Mouse (Mus musculus) retina, adult 2 months (tissue): Measurements from ENCODE around the gene Acvrl1.
A peak's percentile ranks its signal among the peaks of the same experiment; 100 is the strongest.

Experiments
- DNase-seq: peaks from one replicate; pipeline ENCODE4 v3.0.0-alpha.2; 2012; ENCODE audit warnings: low read depth, low spot score

Gene Acvrl1

DNA sequence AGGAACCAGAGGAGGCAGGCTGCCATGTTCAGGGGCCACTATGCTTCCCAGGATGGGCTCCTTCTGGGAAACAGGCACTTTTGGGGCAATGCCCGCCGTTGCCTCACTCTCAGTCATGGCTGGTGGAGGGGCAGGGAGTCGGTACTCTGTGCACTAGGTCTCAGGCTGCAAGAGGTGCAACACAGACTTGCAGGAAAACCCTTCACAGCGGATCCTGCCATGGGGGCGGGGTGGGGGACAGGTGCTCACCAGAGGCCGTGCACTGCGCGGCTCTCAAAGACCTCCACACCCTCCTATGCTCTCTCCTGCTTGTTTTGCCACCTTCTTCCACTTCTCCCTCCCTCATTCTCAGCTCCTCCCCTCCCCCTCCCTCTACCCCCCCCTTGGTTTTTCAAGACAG lies 14.3 kb downstream of the Acvrl1 start:
- DNase-seq = no peak

DNA sequence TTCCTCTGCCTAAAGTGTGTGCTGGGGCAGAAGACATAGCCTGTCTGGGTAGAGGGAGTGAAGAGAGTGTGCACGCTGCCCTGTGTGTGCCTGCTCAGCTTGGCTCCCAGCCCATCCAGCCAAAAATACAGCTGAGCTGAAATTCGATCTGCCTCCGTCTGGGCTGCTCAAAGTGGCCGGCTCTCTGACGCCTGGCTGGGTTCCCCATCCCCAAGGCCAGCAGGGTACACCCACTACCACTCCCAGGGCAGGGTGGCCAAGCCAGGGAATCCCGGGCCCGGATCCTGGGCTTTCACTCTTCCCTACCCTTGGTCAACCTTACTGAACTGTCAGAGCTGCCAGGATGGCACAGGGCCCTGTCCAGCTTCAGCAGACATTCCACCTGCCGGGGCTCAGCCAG lies 15.2 kb downstream of the Acvrl1 start:
- DNase-seq = no peak

DNA sequence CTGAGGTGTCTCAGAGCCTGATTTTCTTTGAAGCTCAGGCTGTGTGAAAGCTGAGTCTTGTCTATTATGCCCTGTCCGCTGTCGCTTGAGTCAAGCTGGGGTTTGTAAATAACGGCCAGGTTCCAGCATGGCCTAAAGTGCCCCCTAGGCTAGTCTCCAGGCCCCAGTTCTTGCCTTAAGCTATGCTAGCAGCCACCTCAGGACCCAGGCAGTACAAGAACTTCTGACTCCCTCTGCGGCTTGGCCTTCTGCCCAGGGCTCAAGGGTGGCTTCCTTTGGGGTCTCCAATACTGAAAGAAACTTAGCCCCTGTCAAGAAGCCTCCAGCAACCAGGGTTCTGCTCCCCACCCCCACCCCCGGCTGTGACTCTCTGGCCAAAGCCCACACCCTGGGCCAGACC lies 15.9 kb downstream of the Acvrl1 start:
- DNase-seq = no peak

DNA sequence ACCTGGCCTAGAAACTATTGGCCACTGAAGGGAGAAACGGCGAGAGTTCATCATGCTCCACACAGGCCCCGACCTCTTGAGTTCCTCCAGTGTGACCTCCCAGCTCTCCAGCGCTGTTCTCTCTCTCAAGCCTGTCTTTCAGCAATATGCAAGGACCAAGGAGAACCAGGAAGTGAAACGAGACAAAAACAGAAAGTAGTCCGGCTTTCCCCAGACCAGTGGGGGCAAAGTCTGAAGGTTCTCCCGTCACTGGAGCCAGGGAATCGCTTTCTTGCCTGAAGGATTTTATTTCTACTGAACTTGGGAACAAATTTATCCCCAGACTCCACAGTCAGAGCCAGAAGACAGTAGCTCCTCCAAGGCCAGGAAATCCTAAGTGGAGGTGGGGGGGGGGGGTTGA lies 16.5 kb downstream of the Acvrl1 start:
- no peak for DNase-seq

DNA sequence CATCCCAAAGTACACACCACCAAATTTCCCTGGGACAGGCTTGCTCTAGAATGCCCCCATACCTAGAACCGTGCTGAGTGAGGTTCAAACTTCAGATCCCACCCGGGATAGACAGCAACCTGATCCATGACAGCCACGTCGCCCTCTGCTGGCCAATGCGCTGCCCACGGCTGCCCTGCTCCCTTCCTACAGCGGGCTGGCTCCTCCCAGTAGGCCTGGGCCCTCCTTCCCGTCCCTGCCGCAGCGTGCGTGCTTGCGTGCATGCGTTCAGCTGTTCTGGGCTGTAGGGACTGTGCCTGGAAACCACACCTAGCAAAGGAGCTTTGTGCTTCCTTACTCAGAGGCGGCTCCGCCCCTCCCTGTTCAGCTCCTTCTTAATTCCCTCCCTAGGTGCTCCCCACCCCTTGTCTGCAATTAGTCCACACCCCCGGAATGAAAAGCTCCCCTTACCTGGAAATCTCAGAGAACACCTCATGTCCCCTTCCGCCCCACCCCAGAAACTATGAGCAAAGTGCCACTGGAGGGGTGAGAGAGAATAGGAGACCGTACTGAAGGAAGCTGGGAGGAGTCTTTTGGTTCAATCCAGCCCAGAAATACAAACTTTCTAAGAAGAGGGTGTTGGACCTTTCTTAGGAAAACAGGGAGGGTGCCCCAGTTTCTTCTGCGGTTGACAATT lies 17.2 kb downstream of the Acvrl1 start:
- peak; percentile 88 for DNase-seq

DNA sequence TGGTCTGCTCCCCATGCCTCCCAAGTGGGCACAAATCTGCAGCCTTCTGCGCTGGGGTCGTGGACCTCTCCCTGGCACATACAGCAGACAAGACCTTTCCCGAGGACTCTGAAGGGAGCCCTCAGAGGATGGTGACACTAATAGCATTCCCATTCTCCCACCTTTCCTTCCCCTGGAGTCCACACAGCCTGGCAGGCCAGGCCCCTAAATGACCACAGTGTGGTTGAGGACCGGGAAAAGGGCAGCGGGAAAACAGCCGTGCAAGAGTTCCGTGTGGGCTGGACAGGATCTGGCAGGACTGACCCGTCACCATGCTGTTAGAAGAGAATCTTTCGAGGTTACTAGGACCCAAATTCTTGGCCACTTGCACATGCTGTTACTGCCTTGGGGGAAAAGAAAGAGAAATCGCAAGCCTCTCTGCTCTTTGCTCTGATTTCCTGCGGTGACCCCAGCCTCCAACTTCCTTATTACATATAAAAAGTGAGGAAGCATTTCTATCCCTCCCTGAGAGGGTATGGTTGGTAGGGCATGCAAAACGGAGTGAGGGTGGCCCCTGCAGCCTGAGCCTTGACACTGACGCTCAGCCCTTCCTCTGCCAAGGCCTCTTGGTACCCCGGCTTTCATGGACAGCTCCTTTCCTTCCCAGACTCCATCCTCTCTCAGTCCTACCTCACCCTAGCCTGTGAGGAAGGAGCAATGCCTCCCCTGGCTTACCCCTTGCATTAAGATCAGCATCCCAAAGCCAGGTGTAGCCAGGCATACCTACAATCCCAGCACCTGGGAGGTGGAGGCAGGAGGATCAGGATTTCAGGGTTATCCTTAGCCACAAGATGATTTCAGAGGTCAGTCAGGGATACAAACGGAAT lies 18.0 kb downstream of the Acvrl1 start:
- no peak for DNase-seq

DNA sequence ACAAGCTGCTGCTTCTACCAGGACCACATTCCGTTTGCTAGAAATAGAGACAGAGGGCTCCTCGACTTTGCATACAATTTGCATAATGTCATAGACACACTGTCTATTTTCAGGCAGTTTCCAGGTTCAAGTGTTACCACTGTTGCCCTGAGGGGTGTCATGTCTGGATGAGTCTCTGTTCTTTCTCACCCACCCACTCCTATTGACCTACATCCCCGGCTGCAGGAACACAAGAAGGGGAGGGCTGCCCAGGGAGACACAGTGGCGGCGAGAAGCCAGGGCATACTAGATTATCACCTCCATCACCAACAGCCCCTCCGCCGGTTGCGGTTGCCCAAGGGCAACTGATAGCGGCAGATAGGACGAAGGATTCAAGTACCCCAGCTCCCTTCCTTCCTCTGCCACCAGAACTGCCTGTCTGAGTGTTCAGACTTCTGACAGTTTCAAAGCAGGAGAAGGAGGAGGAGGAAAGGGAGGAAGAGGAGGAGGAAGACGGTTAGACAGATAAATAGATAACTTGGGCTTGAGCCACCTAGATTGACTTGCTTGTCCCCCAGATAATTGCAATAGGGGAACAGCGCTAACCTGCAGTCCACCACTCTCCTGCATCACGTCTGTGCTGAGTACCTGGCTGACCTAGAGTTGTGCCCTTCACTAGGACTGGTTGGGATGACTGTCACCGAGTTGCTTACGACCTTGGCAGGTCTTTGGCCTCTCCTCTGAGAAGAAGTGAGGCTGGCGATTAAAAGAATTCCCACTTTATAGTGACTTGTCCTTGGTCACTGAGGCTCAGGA lies 19.0 kb downstream of the Acvrl1 start:
- no peak for DNase-seq

DNA sequence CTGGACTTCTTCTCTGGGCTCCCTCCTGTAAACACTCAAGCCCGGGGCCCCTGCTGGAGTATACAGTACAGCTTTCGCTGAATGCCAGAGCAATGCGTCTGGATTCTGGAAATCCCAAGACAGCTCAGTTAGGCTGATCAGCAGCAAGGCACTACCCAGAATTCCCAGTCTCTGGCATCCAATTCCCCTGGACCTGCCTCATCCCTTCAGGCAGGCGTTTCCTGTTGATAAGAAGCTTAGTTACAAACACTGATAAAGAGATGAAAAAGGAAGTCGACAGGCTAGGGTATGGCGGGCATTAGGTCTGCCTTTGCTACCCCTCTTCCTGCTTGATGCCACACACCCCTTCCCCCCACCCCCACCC lies 19.6 kb downstream of the Acvrl1 start:
- DNase-seq = no peak

DNA sequence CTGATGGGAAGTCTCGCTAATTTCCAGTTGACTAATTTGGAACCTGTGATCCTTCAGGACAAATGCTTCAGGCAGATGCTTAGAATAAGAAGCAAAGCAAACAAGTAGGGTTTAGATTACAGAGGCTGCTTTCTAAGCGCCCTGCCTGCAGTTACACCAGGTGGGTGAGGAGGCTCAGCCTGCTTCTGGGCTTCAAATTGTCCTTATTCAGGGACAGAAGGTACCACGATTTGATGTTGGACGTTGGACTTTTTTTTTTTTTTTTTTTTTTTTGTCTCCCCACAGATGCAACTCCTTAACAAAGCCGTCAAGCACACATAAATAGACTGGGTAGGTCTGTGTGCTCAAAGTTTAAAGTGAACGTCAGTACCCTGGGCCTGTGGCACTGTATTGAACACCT lies 20.3 kb downstream of the Acvrl1 start:
- DNase-seq = no peak

DNA sequence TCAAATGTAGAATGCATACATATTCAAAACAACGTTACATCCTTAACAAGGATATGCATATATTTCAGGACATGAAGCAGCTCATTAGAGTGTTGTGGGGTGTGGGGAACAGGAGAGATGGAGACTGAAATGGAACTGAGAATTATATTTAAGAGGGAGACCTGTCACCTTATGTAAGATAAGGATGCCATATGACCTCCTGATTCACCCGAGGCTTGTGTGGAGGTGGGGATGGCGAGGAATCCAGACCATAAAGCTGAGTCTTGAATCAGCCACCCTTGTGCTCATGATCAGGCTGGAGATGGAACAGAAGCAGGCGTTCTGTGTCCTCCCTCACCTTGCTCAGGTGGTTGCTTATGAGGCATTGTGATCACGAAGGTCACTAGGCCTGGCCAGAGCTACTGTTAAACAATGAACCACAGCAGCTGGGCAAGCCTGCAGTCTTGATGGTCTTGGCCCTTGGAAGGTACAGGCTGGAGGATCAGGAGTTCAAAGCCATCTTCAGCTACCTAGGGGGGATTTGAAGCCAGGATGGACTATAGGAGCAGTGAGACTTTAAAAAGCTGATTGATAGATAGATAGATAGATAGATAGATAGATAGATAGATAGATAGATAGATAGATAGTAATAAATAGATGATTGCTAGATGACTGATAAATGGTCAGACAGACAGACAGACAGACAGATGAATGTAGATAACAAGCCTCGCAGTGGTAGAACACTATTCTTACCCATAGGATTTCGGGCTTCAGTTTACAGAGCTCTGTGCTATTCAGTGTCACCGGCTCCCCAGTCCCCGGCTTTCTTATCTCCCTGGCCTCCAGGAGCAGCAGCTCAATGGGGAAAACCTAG lies 23.3 kb downstream of the Acvrl1 start:
- DNase-seq = no peak

DNA sequence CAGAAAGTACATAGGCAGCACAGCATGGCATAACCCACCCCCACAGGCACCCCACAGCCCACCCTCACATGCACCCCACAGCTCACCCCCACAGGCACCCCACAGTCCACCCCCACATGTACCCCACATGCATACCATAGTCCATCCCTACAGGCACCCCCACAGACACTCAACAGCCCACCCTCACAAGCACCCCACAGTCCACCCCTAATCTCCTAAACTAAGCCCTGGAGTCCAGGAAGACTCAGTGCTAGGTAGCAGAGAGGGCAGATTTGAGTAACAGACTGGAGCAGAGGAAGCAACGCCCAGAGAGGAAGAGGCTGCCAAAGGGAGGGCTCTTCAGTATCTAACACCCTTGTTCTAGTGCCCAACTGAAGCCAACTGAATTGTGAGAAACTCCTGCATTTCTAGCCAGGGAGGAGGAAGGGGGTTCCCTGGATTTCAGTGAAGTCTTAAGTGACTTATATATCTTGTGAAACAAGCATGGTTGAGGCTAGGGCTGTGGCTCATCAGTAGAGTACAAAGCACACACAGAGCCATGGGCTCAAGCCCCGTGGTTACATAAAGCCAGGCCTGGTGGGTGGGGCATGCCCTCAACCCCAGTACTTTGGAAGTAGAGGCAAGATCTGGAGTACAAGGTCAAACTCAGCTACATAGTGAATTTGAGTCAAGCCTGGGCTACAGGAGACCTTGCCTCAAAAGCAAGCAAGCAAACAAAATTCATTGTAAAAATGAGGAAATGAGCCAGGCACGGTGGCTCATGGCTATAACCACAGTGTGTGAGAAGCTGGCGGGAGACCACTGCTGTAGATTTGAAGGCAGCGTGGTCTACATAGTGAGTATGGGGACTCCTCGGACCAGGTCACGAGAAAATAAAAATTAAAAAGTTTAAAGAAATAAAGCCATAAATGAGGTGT lies 26.6 kb downstream of the Acvrl1 start:
- DNase-seq = no peak

DNA sequence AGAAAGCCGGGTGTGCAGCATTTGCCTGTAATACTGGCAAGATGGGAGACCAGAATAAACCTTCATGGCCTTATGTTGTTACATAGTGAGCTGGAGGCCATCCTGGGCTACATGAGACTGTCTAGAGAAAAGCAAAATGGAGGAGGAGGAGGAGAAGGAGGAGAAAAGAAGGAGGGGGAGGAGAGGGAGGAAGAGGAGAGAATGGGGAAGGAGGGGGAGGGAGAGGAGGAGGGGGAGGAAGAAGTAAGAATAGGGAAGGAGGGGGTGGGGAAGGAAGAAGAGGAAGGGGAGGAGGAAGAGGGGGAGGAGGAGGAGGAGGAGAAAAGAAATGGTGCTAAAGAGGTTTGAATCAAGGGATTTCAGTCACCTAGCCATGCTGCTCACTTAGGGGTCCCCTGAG lies 31.8 kb downstream of the Acvrl1 start:
- DNase-seq = no peak

DNA sequence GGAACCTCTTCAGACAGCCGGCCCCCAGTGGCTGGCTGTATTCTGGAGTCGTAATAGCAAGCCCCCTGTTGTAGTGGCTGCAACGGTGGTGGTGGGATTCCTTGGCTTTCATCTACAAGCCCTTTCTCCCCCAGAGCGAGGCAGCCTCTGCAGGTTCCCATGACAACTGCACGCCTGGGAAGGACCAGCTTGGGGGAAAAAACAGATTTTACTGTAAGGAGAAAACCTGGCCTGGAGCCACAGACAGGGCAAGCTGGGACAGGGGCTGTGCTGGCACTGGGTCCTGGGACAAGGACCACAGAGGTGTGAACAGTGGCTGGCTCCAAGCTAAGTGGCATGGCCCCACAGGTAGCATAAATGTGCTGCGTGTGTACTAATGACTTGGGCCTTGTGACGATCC lies 32.3 kb downstream of the Acvrl1 start:
- DNase-seq = no peak

DNA sequence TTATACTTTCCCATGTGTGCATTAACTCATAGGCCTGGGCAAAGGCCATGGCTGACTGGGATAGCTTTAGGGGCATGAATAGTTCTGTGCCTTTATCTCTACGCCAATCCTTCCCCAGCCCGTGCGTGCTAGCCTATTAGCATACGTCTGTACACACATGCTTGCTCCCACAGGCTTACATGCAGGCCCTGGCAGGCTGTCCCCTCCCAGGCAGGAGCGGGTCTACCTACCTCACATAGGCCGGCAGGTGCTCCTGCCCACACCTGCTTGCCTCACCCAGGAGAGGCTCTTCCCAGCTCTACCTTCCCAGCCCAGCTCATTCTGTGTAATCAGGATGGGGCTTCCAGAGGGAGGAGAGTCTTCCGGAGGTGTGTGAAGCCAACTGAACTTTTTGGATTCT lies 33.2 kb downstream of the Acvrl1 start:
- DNase-seq = no peak

DNA sequence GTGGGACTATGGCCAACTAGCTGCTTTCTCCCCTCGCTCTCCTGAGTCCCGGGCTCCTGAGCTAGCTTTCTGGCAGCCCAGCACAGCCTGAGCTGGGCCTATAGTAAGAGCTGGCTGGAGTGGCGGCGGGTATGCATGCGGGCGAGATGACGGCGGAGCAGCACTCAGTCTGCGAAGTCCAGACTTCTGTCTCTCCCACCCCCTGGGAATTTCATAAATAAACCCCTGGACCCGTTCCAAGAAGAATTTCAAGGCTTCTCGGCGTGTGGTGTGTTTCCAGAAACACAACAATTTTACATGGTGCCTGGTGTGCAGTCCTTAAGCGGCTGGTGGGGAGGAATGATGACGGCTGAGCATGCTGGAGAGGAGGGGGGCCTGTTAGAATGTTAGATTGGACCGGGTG lies 34.7 kb downstream of the Acvrl1 start:
- DNase-seq = no peak

DNA sequence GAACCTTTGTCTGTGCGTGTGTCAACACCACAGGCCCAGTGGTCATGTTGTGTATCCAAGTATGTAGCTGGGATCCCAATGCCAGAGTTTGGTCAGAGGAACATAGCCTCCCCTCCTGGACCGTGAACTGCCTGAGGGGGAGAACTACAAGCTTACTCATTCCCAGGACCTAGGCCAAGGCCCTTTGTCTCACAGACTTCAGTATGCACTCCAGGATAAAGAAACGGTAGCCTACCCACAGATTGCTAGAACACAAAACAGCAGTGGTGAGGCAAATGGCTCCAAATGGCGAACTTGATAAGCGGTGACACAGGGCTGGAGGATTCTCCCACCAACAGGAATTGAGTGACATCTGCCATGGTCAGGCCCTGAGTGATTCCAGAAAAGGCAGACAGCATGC lies 35.5 kb downstream of the Acvrl1 start:
- DNase-seq = no peak

DNA sequence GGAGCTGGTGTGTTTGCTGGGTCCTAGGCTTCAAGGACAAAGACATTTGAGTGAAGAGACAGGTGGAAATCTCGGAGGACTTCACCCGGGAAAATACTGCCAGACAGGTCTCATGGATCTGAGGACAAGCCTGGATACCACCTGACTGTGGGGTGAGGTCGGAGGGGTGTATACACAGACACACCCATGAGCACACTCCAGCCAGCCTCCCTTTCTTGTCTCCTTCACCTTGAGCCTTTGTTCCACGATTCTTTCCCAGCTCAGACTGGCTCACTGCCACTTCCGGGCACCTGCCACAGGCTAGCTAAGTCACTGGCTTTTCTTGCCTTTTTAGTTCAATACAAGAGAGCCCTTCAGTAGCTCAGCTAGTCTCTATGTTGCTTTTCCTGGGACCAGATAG lies 36.0 kb downstream of the Acvrl1 start:
- no peak for DNase-seq

DNA sequence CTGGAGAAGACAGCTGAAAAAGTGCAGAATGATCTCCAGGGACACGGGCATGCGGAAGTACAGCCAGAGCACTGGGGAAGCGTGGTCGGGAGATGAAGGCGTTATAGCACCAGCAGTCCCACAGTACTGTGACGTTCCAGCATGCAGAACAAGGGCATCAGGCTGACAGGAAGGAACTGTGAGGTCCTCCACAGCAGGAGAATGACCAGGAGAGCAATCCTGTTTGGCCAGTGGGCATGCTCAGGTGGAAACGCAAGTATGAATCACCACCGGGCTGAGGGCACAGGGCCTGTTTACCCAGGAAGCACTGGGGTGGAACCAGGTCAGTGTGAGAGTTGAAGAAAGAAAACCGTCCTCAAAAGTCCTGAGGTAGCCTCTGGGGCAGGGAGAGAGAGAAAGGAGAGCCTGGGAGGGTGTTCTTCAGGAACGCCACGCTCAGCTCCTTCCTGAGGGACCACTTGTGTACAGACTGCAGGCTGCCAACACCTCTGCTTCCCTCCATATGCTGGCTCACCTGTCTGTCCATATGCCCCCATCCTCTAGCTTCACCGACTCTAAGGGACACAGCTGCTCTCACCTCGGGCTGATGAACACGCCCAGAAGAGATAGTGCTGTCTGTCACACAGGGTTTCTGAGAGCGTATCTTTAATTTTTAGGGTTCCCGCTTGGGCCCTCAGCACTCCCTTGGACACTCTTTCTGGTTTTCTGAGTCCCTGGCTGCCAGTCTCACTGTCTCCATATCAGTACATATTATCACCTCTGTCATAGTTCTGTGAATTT lies 37.5 kb downstream of the Acvrl1 start:
- no peak for DNase-seq

DNA sequence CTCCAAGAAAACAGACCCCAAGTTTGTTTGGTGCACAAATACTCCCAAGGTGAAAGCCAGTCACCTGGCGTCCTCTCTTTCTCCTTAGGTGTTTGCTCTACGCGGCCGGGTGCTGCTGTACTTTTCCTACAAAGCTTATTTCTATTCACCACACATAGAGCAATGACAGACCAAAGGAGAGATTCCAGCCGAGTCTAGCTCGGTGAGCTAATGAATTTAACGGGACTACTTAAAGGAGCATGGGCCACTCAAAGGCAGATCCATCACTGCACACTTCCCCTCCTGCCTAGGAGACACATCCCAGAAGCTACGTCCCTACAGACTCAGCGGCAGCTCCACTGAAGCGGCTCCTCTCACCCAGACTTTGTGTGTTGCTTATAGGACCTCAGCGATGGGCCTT lies 39.2 kb downstream of the Acvrl1 start:
- DNase-seq = no peak

DNA sequence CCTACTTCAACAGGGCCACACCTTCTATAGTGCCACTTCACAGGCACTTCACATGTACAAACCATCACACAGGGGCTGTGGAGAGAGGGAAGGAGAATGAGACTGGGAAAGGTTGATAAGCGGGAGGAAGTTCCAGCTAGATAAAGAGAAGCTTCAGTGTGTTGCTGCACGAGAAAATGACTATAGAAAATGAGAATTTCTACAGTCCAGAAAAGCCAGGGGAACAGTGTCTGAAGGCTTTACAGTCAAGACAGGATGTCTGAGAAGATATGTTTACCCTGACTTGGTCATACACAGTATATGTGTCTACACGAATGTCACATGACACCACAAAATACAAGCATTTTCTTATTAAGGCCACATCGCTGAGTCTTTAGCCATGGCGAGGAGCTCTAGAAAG lies 41.6 kb downstream of the Acvrl1 start:
- no peak for DNase-seq
